Mouse (Mus musculus) ES-Bruce4 (cell line): Measurements from ENCODE around the gene Chaf1b.

ENCODE experiments used
- CTCF ChIP-seq: IDR thresholded peaks from one replicate; pipeline ENCODE4 v1.8.1; 2011; ENCODE audit warnings: low read depth, low read length
- EP300 ChIP-seq: IDR thresholded peaks from 2 replicates; pipeline ENCODE4 v1.6.1; 2011; ENCODE audit warnings: low read depth, low read length; ENCODE audit not compliant: insufficient read depth
- POLR2A ChIP-seq: IDR thresholded peaks from one replicate; pipeline ENCODE4 v1.8.1; 2011; ENCODE audit warnings: low read length; ENCODE audit not compliant: insufficient read depth

DNA sequence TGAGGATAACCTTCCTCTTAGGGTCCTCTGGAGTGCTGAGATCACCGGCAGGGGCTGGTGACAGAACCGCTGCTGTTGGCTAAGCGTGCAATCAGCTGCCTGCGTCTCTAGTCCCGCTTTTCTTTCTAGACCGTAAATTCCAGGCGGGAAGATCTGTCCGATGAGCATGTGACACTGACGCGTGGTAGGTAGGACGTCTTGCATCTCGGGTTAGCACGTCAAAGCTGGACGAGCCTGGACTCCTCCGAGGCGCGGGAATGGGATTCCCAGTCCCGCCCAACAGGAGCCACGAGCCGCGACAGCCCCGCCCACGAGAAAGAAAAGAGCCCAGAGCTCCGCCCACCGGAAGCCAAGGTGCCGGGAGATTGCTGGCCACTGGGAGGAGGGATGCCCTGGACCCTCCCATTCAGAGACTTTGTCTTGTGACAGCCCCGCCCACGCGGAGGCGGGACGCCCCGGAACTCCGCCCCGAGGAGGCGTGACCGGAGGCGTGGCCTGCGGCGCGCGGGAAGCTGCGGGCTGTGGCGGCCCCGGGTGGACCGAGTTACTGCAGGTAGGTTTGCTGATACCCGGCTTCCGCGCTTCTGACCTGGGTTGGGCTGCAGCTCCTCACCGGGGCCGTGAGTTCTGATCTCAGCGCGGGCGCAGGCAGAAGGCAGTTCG, at the start of gene Chaf1b:
- peak; percentile 59 for TF ChIP-seq POLR2A
- TF ChIP-seq EP300: no peak
- no peak for TF ChIP-seq CTCF
